Mouse (Mus musculus): ENCODE measurements around the gene Als2cr12.
"Not testable (repeated sequence)": the region's sequence is repeated elsewhere in the genome, so short reads cannot be mapped to it uniquely, and the experiment has no call there.

Gene Als2cr12

GRCm38 (mm10) chr1:58610166-58610565 lies 85.6 kb downstream of the Als2cr12 start:
- peak; percentile 14 for DNase-seq

GRCm38 (mm10) chr1:58609591-58609990 lies 86.2 kb downstream of the Als2cr12 start:
- DNase-seq, result not testable (repeated sequence)

DNA sequence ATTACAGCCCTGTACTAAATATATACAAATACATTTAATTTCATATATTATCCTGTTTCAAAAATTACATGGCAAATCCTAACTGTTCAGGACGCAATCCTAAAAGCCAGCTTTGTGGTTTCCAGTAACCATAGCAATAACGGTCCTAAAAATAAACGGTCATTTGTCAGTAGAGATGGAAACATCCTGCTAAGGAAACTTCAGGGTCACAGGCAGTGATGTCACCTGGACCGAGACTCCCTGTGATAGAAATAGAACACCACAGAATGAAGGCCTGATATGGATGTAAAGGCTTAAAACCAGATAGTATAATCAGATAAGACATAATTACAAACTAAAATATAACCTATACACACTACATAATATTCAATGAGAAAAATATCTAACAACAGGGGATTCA lies 92.1 kb downstream of the Als2cr12 start:
- DNase-seq, result peak; percentile 7

GRCm38 (mm10) chr1:58602681-58603080 lies 93.1 kb downstream of the Als2cr12 start:
- DNase-seq, result peak; percentile 5

Data from kidney, postnatal 14 days (tissue).